Mouse (Mus musculus): ENCODE measurements around the gene Olfr960. TPM values are rescaled to one million over a fixed set of nuclear protein-coding genes. Genes with fewer than 3 reads are reported as not detected.
A peak's percentile ranks its signal among the peaks of the same experiment; 100 is the strongest.

The Olfr960 gene
- not detected for total RNA-seq (2022)

DNA sequence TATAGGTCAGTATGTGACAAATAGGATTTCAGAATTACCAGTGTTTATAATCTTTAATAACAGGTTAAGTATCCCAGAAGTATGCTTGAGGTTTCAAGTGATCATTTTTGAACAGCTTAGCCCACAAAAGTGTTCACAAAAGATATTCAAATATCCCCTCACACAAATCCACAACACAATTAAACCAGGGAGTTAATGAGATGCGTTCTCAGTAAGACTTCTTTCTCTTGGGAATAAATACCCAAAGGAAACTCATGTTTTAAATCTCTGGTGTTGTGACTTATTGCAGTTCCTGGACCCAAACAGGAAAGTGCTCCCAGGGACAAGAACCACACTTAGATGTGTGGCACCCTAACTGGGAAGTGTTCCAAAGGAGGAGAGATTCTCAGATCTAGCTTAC is at the start of gene Olfr960:
Olfr960 (plus strand) TSS at position 301 of the 400 bp plus-strand sequence.
- no peak for DNase-seq (ENCODE audit: low spot score)

DNA sequence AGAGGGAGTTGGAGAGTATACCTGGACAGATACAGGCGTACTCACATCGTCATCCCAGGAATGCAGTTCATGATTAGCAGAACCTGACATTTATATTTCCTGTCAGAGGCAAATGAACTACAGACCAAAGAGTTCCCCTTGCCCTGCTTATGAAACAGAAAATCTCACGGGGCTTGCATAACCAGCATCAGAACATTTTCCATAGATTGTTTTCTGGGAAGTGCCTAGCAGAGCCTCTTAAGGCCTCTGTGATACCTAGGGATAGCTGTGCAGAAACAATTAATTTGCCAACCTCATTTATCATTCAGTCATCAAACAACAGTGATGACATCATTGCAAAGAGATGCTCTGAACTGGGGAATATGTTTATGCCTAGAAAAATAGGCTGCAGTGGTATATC is 45.7 kb upstream of the Olfr960 start, which contains the start of gene Olfr959:
Olfr959 (minus strand) TSS at position 101 of the 400 bp plus-strand sequence.
- no peak for DNase-seq (ENCODE audit: low spot score)

DNA sequence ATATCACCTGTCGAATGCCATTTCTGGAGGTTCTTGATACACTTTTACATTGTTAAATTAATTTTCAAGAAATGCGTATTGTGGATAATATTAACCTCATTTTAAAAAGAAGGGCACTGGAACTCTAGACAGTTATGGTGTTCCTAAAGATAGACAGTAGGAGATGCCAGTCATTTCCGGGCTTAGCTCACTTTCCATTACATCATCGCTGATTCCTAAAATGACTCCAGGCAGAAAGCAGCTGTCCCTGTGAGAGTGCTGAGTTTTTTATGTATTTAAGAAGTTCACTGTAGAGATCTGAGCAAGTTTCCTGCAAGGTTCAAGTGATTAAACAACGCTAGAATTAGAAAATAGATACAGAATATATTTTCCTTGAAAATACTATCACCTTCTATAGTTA is 44.1 kb upstream of the Olfr960 start:
- peak; percentile 42 for DNase-seq (ENCODE audit: low spot score)

DNA sequence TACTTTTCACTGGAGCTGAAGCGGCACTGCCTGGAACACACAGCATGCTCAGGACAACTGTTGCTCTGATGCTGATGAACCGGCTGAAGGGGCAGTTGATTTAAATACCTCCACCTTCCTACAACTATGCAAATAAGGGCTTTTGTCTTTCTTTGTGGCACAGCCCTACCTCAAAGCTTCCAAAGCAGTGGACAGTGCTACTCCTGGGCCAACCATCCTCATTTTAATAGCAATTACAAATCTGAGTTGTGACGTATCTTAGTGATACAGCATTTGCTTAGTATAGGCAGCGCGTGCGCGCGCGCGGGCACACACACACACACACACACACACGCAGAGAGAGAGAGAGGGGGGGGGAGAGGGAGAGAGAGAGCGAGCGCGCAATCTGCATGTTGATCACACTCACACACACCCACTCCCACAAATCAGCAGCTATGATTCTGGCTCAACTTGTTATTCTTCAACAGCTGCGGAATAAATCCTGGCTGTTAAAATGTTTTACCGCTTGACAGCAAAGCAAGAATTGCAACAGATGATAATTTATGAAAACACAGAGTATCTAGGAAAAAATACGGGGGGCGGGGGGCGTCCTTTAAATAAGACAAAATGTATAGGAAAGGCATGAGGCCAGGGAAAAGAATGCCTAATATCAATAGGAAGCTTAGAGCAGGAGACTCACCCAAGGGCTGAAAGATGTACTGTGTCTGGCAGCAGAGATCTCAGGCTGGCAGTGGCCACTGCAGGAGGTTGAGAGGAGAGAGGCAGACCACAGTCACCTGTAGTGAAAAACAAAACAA is 18.4 kb upstream of the Olfr960 start:
- DNase-seq (ENCODE audit: low spot score) = no peak

DNA sequence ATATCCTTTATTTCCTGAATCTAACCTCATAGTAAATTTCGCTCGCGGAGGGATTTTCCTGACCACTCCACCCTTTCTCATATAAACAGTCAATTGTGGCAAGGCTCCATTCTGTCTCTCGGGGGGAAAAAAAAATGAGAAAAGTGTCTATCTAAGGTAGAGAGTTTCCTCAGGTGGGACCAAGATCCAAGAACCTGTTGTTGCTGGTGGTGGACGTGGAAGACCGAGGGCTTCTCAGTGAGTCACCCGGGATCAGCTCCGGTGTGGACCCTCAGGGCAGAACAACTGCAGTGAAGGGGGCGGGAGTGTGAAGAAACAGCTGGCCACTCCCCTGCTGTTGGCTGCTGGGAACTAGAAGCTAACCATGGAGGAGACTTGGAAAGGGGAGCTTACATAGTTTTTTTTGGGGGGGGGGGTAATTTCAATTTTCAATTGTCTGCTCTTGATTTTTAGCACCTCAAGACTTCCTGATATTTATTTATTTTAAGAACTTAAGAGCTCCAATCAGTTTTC is 17.8 kb upstream of the Olfr960 start:
- DNase-seq (ENCODE audit: low spot score) = no peak

DNA sequence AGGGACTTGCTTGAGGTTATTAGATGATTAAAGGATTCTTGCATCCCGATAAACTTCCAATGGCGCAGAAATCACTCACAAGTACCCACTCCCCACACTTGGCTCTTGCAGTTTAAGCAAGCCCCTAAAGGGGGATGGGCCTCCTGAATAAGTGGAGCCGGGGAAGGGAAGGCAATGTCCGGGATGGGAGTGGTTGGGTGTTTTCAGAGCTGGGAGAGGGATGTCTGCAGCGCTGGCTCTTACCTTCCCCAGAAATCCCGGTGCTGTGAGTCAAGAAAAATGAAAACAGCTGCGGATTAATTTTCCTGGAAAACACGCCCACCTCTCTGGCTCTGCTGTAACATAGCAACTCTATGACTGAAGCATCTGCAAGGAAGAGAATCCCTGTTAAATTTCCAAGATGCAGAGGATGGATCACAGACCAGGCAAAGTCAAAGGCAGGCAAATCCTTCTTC is 17.1 kb upstream of the Olfr960 start, which contains the start of gene AW551984:
AW551984 (minus strand) TSS at position 405 of the 455 bp plus-strand sequence.
- no peak for DNase-seq (ENCODE audit: low spot score)

DNA sequence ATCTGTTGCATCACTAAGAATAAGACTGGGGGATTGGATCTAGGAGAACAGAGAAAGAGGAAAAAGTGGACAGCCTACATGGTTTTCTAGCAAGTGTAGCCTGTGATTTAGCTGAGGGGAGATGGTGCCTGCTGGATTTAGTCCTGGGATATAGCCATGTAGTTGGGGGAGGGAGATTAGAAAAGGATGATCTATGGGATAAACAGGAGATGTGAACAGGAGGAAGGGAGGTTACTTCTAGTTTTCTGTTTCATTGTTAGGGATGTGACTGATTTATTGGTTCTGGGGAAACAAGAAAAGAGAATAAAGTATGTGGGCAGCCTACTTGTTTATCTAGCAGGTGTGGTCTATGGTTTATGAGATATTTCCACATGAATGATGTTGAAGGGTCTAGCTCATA is 12.7 kb upstream of the Olfr960 start:
- no peak for DNase-seq (ENCODE audit: low spot score)

DNA sequence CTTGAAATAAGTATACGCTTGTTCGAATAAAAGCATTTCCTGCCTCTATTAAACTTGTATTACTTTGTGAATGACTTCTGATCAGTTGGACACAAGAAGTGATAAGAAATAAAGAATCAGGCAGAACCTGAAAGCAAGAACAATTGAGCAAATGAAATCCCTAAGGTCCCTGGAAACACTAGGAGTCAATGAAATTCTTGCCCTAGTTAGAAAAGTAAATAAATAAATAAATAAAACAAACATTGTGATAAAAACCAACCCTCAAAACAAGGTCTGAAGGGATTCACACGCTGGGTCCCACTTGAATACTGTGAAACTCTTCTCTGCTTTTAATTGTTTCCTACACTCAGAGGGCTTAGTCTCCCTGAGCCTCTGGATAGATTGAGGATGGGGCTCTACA is 10.8 kb upstream of the Olfr960 start, which contains the start of gene Olfr148:
Olfr148 (plus strand) TSS at position 301 of the 400 bp plus-strand sequence.
- DNase-seq (ENCODE audit: low spot score) = no peak

DNA sequence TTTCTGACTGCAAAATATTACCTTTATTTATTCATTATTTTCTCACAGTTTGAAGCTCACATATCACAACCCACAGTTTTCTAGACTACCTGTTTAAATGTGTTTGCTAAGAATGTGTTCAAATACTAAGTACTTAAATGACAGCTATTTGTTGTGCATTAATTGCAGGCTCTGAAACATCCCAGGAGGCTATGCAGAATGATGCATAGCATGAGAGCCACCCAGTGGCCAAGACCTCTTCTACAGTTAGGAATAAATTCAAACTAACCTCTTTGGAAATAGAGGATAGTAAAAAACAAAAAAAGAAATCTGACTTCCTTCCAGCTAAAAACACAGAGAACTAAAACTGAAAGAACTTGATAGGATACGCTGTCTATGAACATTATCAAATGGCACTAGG is 9.2 kb upstream of the Olfr960 start:
- DNase-seq (ENCODE audit: low spot score) = no peak

DNA sequence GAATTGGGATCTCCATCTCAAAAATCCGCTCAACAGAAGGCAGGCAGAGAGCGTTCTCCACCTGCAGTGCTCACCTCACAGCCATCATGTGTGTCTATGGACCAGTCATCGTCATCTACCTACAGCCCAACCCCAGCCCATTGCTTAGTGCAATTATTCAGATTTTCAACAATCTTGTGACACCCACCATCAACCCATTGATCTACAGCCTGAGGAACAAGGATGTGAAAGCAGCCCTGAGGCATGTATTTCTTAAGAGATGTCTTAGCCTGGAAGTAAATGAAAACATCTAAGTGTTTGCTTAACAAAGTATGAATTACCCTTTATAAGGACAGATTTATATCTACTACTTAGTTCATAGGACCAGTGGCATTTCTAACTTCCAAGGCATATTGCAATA is 2.6 kb downstream of the Olfr960 start:
- no peak for DNase-seq (ENCODE audit: low spot score)

DNA sequence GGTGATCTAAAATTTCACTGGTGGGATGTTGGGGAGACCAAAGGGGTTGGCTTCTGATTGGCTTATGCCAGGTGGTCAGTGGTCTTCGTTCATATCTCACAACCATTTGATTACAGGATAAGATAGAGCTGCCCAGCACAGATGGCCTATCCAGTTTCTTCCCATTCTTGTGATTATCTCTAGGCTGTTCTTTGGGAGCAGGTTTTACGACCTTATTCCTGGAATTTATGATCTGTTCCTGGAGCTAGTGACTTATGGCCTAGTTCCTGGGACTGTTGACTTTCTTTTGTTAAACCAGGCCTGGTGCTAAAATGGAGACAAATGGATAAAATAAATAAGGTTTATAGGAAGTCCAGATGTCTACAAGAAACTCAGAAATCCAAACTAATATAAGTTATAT is 3.5 kb downstream of the Olfr960 start:
- DNase-seq (ENCODE audit: low spot score) = no peak

DNA sequence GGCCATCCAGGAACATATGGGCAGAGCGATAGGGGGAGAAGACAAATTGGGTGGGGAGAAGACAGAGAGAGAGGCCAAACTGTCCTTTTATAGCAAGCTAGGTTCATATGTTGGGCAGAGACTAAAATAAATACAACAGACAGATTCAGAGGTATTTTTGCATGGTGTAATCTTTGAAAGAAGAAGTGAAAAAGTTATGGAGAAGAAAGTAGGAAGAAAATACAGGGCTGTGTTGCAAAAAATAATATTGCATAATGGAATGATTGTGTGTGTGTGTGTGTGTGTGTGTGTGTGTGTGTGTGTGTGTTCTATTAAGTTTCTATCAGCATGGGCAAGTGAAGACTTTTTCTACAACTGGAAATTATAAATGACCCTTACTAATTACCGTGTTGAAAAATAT is 7.9 kb downstream of the Olfr960 start:
- DNase-seq (ENCODE audit: low spot score) = no peak

DNA sequence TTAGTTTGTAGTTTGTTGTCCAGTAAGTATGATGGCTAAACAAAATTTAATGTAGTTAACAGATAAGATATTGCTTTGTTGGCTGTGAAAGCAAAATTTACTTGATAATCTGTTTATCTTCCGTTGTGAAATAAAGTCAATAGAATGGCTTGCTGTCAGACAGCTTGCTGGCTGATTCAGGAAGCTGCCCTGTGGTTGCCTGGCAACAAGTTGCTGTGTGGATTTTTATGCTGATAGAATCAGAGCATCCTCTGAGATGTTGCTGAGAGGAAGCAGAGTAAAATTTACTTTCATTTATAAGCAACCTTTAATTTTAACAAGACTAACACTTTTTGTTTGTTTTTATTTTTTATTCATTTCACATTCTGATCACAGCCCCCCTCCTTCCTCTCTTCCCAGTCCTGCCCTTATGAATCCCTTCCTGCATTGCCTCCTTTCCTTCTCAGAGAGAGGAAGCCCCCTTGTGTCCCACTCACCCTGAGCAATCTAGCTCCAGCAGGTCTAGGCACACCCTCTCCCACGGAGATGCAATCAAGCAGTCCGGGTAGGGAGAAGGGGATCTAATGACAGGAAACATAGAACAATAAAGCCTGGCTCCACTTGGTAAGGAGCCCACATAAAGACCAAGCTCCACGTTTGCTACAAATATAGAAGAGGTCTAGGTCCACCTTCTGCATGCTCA is 12.9 kb downstream of the Olfr960 start:
- no peak for DNase-seq (ENCODE audit: low spot score)

DNA sequence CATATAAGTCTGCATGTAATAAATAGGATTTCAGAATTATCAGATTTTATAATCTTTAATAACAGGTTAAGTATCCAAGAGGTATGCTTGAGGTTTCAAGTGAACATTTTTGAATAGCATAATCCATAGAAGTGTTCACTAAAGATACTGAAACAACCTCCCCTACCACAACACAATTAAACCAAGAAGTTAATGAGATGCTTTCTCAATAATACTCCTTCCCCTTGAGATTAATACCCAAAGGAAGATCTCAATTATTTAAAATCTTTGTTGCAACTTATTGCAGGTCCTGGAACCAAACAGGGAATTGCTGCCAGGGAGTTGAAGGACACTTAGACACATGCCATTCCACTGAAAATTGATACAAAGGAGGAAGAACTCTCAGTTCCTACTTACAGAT is 23.6 kb downstream of the Olfr960 start, which contains the start of gene Olfr961:
Olfr961 (plus strand) TSS at position 301 of the 400 bp plus-strand sequence.
- no peak for DNase-seq (ENCODE audit: low spot score)

DNA sequence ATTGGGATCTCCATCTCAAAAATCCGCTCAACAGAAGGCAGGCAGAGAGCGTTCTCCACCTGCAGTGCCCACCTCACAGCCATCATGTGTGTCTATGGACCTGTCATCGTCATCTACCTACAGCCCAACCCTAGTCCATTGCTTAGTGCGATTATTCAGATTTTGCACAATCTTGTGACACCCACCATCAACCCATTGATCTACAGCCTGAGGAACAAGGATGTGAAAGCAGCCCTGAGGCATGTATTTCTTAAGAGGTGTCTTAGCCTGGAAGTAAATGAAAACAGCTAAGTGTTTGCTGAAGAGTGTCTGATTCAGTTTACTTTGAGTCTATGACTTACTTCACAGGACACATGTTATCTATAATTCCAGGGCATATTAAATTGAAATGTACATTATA is 26.2 kb downstream of the Olfr960 start:
- DNase-seq (ENCODE audit: low spot score) = no peak

DNA sequence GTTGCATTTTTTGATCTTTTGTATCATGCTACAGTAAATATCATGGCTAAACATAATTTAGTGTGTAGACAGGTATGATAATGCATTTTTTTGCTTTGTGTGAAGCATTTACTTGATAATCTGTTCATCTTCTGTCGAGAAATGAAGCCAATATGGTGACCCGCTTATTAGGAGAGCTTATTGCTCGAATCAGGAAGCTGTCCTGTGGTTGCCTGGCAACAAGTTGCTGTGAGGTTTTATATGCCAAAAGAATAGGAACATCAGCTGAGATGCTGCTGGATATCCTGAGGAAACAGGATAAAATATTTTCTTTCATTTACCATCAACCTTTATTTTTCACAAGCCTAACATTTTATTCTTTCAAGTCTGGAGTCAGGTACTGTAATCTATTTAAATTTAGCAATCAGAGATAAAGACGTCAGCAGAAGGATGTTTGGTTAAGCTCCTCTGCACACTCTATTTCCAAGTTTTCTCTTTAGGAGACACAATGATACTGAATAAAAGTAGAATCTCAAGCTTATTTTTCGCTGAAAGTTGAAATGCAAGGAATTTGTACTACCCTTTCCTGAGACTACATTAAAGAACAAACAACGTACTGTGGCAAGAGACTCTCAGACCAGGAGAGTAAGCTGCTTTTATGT is 33.7 kb downstream of the Olfr960 start:
- no peak for DNase-seq (ENCODE audit: low spot score)

DNA sequence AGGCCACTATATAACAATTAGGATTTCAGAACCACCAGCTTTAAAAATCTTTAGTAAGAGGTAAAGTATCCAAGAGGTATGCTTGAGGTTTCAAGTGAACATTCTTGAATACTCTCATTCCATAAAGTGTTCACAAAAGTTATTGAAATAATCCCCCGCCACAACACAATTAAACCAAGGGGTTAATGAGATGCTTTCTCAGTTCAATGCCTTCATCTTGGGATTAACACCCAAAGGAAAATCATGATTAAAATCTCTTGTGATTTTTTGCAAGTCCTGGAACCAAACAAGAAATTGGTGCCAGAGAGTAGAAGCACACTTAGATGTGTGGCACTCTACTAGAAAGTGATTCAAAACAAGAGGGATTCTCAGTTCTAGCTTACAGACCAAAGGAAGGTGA is 45.7 kb downstream of the Olfr960 start, which contains the start of gene Olfr963:
Olfr963 (plus strand) TSS at position 301 of the 400 bp plus-strand sequence.
- DNase-seq (ENCODE audit: low spot score) = no peak

DNA sequence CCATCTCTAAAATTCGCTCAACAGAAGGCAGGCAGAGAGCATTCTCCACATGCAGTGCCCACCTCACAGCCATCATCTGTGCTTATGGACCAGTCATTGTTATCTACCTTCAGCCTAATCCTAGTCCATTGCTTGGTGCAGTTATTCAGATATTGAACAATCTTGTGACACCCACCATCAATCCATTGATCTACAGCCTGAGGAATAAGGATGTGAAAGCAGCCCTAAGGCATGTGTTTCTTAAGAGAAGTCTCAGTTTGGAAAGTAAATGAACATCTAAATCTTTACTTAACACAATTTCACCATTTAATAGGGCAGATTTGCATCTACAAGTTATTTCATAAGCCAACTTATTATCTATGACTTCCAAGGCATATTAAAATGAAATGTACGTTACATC is 48.5 kb downstream of the Olfr960 start:
- DNase-seq (ENCODE audit: low spot score) = no peak

Data from heart, adult 8-10 months (tissue).